Mouse (Mus musculus) intestine, postnatal 0 days (tissue): Measurements from ENCODE around the gene Otub1. TPM values are rescaled to one million over a fixed set of nuclear protein-coding genes. Genes with fewer than 3 reads are reported as not detected.

Source experiments
- ATAC-seq: fragments of 200-750 bp; cut with Nextera tagmentation; 2 replicates; pipeline ENCODE4 v1.8.0; 2017; ENCODE audit warnings: mild to moderate bottlenecking, moderate TSS enrichment, moderate library complexity
- H3K27ac ChIP-seq: fragments of 300-500 bp; sonication (generic); 2 replicates; pipeline ENCODE4 v1.5.1; 2014; ENCODE audit warnings: mild to moderate bottlenecking, low read depth, low read length, moderate library complexity
- H3K27me3 ChIP-seq: fragments of 300-500 bp; sonication (generic); replicated peaks from 2 replicates; pipeline ENCODE4 v1.6.1; 2014; ENCODE audit warnings: low read length, mixed read lengths; ENCODE audit not compliant: control insufficient read depth, insufficient read depth
- H3K36me3 ChIP-seq: fragments of 300-500 bp; sonication (generic); 2 replicates; pipeline ENCODE4 v1.6.1; 2014; ENCODE audit warnings: mild to moderate bottlenecking, moderate library complexity; ENCODE audit not compliant: control insufficient read depth, insufficient read depth
- H3K4me1 ChIP-seq: fragments of 300-500 bp; sonication (generic); replicated peaks from 2 replicates; pipeline ENCODE4 v1.6.1; 2014; ENCODE audit warnings: antibody characterized with exemption, low read length, mixed read lengths; ENCODE audit not compliant: control insufficient read depth, insufficient read depth
- H3K4me2 ChIP-seq: fragments of 300-500 bp; sonication (generic); replicated peaks from 2 replicates; pipeline ENCODE4 v1.6.1; 2014; ENCODE audit warnings: low read depth, mild to moderate bottlenecking, moderate library complexity
- H3K4me3 ChIP-seq: fragments of 300-500 bp; sonication (generic); 2 replicates; pipeline ENCODE4 v1.5.1; 2014; ENCODE audit warnings: low read depth, low read length
- H3K9ac ChIP-seq: fragments of 300-500 bp; sonication (generic); 2 replicates; pipeline ENCODE4 v1.6.1; 2014; ENCODE audit warnings: mild to moderate bottlenecking, low read depth, low read length
- H3K9me3 ChIP-seq: fragments of 300-500 bp; sonication (generic); 2 replicates; pipeline ENCODE4 v1.6.1; 2016; ENCODE audit warnings: mixed run types; ENCODE audit not compliant: control insufficient read depth
- CTCF ChIP-seq: sonication (generic); IDR thresholded peaks from 2 replicates; pipeline ENCODE4 v1.5.1; 2016; ENCODE audit warnings: low read depth, mild to moderate bottlenecking, control low read depth, antibody characterized with exemption, moderate library complexity
- WGBS: fragments of 180-500 bp; shearing (Covaris S2); extraction: QIAGEN DNeasy Blood & Tissue Kit; methylation state at CpG from one replicate; pipeline ENCODE4 v1.1.7; 2014; 5-methylcytosine and 5-hydroxymethylcytosine counted together
- polyA plus RNA-seq: library from polyadenylated mRNA; unstranded; fragments of >200 nt; fragmentation: Nextera tagmentation; extraction: Ambion mirVana; gene quantifications from 2 replicates; pipeline ENCODE4 v1.2.1, GENCODE M21; 2015

The Otub1 gene
- polyA plus RNA-seq, 1 experiment from 2014 or later, result 126 TPM

DNA sequence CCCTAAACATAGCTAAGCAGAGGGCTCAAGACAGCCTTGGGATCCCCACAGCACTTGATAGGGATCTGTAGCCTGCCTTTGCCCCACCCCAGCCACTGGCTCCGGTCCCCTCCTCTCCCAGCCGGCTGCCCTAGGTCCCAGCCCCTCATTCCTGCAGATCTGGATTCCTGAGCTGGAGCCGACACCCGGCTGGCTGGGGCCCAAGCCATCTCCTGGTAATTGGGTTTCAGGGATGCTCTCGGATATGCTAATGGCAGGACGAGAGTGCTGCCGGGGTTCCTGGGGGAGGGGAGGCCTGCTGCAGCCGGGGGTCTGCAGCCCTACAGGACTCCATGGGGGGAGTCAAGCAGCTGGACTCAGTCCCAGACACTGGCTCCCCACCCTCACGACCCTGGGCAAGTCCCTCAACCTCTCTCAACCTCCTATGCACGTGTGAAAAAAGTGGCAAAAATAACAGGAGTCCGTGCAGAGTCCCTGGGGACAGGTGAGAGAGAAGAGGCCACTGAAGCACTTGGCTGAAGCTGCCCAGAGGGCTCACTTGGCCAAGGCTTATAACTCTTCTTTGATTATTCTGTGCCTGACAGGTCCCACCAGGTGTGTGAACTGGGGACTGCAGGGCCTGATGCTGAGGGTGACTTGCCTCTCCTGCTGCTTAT lies 29.9 kb downstream of the Otub1 start:
- H3K4me3 ChIP-seq, result no peak overlapping the region
- TF ChIP-seq CTCF, result no peak
- H3K4me1 ChIP-seq, result no peaks in the 10 kb centered on the region; the same call in 1 of the 2 replicates
- WGBS, result 30% methylated on average over 11 of the region's 11 CpGs
- ATAC-seq, result no peak
- H3K27ac ChIP-seq, result no peak overlapping the region
- H3K27me3 ChIP-seq, result no peaks in the 10 kb centered on the region
- H3K36me3 ChIP-seq, result no peaks in the 10 kb centered on the region
- H3K4me2 ChIP-seq, result no peak overlapping the region
- no peaks in the 10 kb centered on the region for H3K9me3 ChIP-seq
- no peak overlapping the region for H3K9ac ChIP-seq

DNA sequence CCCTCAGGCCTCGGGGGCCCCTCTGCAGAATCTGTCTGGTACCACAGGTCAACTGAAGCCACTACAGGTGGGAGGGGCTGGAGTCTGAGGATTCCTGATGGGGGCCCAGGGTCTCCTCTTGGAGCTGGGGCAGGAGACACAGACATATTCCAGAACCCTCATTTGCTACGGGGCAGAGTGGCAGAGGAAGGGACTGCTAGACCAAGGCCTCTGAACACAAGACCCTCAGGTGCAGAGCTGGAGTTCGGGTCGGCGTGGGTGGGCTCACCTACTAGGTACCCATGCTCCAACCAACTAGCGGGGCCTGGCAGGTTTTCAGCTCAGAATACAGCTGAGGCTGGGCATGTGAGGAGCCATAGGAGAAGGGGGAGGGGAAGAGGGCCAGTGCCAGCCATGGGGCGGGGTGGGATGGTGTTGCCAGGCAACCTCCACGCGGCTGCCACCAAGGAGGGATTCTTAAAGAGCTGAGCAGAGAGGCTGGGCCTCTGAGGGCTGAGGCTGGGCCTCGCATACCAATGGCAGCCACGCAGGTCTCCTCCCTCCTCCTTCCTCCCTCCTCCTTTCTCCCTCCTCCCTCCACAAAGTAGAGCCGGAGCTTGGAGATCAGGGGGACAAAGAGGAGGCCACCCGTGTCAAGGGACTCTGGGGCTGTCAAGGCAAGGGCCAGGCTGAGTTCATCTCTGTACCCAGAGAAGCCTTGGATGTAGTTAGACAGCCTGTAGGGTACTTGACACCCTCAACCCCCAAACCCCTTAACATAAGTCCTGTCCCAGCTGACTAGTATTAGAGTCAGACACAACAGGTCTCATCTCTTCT lies 33.9 kb downstream of the Otub1 start:
- TF ChIP-seq CTCF, result no peak
- Histone ChIP-seq H3K4me1 (no peaks in the 10 kb centered on the region; the same call in 1 of the 2 replicates), H3K4me3 (no peak overlapping the region), H3K27me3 (peaks cover 4% of the 10 kb centered on the region; the same call in 1 of the 2 replicates), H3K9me3 (no peaks in the 10 kb centered on the region), H3K9ac (no peak overlapping the region), H3K36me3 (no peaks in the 10 kb centered on the region), H3K27ac (no peak overlapping the region), H3K4me2 (no peak overlapping the region)
- 28% methylated on average over 13 of the region's 13 CpGs for WGBS
- ATAC-seq, result peak; percentile 14; the same call in 1 of the 2 replicates

DNA sequence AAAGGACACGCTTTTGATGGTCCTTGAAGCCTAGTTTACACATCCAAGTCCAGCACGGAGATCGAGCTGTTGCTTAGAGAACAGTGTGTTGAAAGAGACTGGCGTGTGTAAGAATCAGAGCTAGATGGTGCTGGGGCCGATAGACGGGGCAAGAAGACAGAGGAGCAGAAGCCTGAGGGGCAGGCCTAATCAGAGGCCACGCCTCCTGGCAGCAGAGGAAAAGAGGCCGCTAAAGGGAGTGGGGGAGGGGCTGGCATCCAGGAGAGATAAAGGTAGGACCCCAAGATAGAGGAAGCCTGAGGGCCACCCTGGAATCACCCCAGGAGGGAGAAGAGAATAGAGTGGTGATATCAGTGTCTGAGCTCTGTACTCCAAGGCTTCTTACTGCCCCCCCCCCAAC lies 34.7 kb downstream of the Otub1 start:
- no peak for TF ChIP-seq CTCF
- Histone ChIP-seq H3K27me3 (peaks cover 12% of the 10 kb centered on the region; the same call in 1 of the 2 replicates), H3K36me3 (no peaks in the 10 kb centered on the region), H3K9me3 (no peaks in the 10 kb centered on the region), H3K4me1 (no peaks in the 10 kb centered on the region; the same call in 1 of the 2 replicates), H3K9ac (no peak overlapping the region; the same call in 1 of the 2 replicates), H3K4me3 (no peak overlapping the region), H3K4me2 (peak overlapping the region; percentile 7; the same call in 1 of the 2 replicates), H3K27ac (no peak overlapping the region)
- 0 out of 2 replicates have a peak, but pooled peaks have one; percentile 7 for ATAC-seq
- WGBS, result 19% methylated on average over 8 of the region's 8 CpGs

DNA sequence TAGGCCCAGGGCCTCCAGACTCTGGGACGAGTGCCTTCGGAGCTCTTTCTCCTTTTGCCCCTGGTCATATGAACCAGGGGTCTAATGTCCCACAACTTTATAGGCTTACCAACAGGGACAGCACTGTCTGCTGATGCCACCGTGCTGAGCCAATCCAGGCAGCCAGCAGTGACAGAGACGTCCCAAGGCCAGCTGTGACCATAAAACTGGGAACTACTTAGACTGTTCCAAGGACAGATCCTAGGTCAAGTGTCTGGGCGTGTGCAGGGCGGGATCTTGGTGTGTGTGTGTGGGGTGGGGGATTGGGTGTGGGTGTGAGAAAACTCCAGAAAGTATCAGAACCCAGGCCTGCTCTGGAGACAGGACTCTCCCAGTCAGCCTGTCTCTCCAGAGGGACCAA lies 35.2 kb downstream of the Otub1 start:
- no peak overlapping the region for H3K27ac ChIP-seq

DNA sequence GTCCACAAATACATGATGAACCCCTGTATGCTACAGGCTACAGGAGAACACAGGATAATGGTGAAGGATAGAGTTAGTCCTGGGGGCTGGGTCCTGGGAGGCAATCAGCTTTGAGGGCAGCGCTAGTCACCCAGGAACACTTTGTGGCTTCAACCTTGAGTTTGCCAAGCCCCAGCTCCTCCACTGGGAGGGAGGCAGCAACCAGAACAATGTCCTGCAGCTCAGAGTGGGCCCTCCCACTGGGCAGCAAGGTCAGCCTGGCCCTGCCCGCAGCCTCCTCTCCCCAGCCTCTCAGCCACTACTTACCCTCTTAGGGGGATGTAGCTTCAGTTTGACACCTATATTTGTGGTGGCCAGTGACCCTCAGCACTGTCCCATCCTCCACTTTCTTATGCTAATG lies 37.7 kb downstream of the Otub1 start:
- H3K36me3 ChIP-seq, result no peaks in the 10 kb centered on the region
- no peak overlapping the region for H3K27ac ChIP-seq
- no peaks in the 10 kb centered on the region; the same call in 1 of the 2 replicates for H3K4me1 ChIP-seq
- ATAC-seq, result no peak
- 66% methylated on average over 2 of the region's 2 CpGs for WGBS
- H3K9ac ChIP-seq, result no peak overlapping the region
- no peak overlapping the region for H3K4me3 ChIP-seq
- H3K9me3 ChIP-seq, result no peaks in the 10 kb centered on the region
- H3K27me3 ChIP-seq, result peaks cover 37% of the 10 kb centered on the region
- no peak overlapping the region for H3K4me2 ChIP-seq
- TF ChIP-seq CTCF, result no peak

More for the DNA sequence above, 35.2 kb downstream of the Otub1 start:
- H3K27me3 ChIP-seq, result peaks cover 18% of the 10 kb centered on the region
- WGBS, result 53% methylated on average over 6 of the region's 6 CpGs
- no peaks in the 10 kb centered on the region; the same call in 1 of the 2 replicates for H3K4me1 ChIP-seq
- TF ChIP-seq CTCF, result no peak
- no peak overlapping the region; the same call in 1 of the 2 replicates for H3K9ac ChIP-seq
- no peaks in the 10 kb centered on the region for H3K9me3 ChIP-seq
- H3K36me3 ChIP-seq, result no peaks in the 10 kb centered on the region
- no peak overlapping the region for H3K4me3 ChIP-seq
- peak; percentile 4; the same call in 1 of the 2 replicates for ATAC-seq
- peak overlapping the region; percentile 7; the same call in 1 of the 2 replicates for H3K4me2 ChIP-seq

DNA sequence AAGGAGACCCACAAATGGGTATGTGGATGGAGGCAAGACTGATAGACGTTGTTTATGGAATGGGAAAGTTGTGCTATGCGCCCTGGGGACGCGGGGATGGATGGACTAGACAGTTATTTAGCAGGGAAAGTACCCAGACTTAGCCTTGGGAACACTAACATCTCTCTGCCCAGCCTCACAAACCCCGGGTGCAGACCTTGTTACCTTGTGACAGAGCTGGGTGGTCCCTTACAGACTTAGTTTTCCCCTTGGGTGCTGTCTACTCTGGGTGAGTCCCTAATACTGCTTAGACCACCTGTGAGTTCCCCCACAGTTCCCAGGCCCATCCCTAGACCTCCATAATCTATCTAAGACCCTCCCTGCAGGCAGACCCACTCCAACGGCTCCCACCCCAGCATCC lies 39.3 kb downstream of the Otub1 start:
- Histone ChIP-seq H3K27ac (no peak overlapping the region), H3K4me1 (no peaks in the 10 kb centered on the region; the same call in 1 of the 2 replicates), H3K4me3 (no peak overlapping the region), H3K9me3 (no peaks in the 10 kb centered on the region), H3K36me3 (no peaks in the 10 kb centered on the region), H3K27me3 (peaks cover 40% of the 10 kb centered on the region), H3K4me2 (no peak overlapping the region), H3K9ac (no peak overlapping the region)
- WGBS, result 20% methylated on average over 6 of the region's 6 CpGs
- no peak for ATAC-seq
- TF ChIP-seq CTCF, result no peak
